Mouse (Mus musculus) heart, embryonic 14.5 days (tissue): Measurements from ENCODE around the gene Apol9b. TPM values are rescaled to one million over a fixed set of nuclear protein-coding genes. Genes with fewer than 3 reads are reported as not detected.

ENCODE experiments used
- ATAC-seq: fragments of 200-750 bp; cut with Nextera tagmentation; 2 replicates; pipeline ENCODE4 v1.8.0; 2017; ENCODE audit warnings: low read depth, moderate TSS enrichment; ENCODE audit not compliant: insufficient number of reproducible peaks, insufficient read depth, low FRiP score
- H3K27ac ChIP-seq, 2 experiments: fragments of 200-500 bp in 1 of 2; fragments of 300-500 bp in 1 of 2; sonication (generic) in 1 of 2; replicated peaks in 1 of 2; 2 replicates each; pipeline ENCODE4 v1.5.1; 2012 to 2014; ENCODE audit warnings: low read depth in 2 of 2, low read length in 2 of 2, control low read depth in 1 of 2, mild to moderate bottlenecking in 1 of 2, mixed read lengths in 1 of 2; ENCODE audit not compliant: control insufficient read depth in 1 of 2, insufficient read depth in 1 of 2
- H3K27me3 ChIP-seq: fragments of 300-500 bp; sonication (generic); 2 replicates; pipeline ENCODE4 v1.6.1; 2014; ENCODE audit warnings: mild to moderate bottlenecking, low read length, control low read depth; ENCODE audit not compliant: control insufficient read depth, insufficient read depth
- H3K36me3 ChIP-seq: fragments of 300-500 bp; sonication (generic); 2 replicates; pipeline ENCODE4 v1.6.1; 2014; ENCODE audit warnings: mild to moderate bottlenecking, control low read depth, low read length, mixed read lengths; ENCODE audit not compliant: control insufficient read depth, insufficient read depth
- H3K4me1 ChIP-seq, 2 experiments: fragments of 200-500 bp in 1 of 2; fragments of 300-500 bp in 1 of 2; sonication (generic) in 1 of 2; 2 replicates each; pipeline ENCODE4 v1.6.1; 2012 to 2014; ENCODE audit warnings: low read length in 2 of 2, control low read depth in 1 of 2, mixed read lengths in 1 of 2; ENCODE audit not compliant: control insufficient read depth in 2 of 2, insufficient read depth in 2 of 2
- H3K4me2 ChIP-seq: fragments of 300-500 bp; sonication (generic); 2 replicates; pipeline ENCODE4 v1.6.1; 2014; ENCODE audit warnings: mild to moderate bottlenecking, low read length
- H3K4me3 ChIP-seq, 2 experiments: fragments of 200-500 bp in 1 of 2; fragments of 300-500 bp in 1 of 2; sonication (generic) in 1 of 2; 2 replicates each; pipeline ENCODE4 v1.5.1; 2012 to 2014; ENCODE audit warnings: low read length in 2 of 2, mild to moderate bottlenecking in 2 of 2, control low read depth in 1 of 2, low read depth in 1 of 2, moderate library complexity in 1 of 2; ENCODE audit not compliant: control insufficient read depth in 1 of 2, insufficient read depth in 1 of 2
- H3K9ac ChIP-seq: fragments of 300-500 bp; sonication (generic); 2 replicates; pipeline ENCODE4 v1.6.1; 2014; ENCODE audit warnings: mild to moderate bottlenecking, low read length
- H3K9me3 ChIP-seq: fragments of 300-500 bp; sonication (generic); 2 replicates; pipeline ENCODE4 v1.6.1; 2016; ENCODE audit warnings: low read length, control low read depth; ENCODE audit not compliant: control insufficient read depth
- WGBS: fragments of 180-500 bp; shearing (Covaris S2); extraction: QIAGEN DNeasy Blood & Tissue Kit; methylation state at CpG from one replicate; pipeline ENCODE4 v1.1.7; 2014; 5-methylcytosine and 5-hydroxymethylcytosine counted together
- polyA plus RNA-seq: library from polyadenylated mRNA; unstranded; fragments of >200 nt; fragmentation: Nextera tagmentation; extraction: Ambion mirVana; gene quantifications from 2 replicates; pipeline ENCODE4 v1.2.1, GENCODE M21; 2014

Apol9b gene
- polyA plus RNA-seq, 1 experiment from 2014 or later: not detected

DNA sequence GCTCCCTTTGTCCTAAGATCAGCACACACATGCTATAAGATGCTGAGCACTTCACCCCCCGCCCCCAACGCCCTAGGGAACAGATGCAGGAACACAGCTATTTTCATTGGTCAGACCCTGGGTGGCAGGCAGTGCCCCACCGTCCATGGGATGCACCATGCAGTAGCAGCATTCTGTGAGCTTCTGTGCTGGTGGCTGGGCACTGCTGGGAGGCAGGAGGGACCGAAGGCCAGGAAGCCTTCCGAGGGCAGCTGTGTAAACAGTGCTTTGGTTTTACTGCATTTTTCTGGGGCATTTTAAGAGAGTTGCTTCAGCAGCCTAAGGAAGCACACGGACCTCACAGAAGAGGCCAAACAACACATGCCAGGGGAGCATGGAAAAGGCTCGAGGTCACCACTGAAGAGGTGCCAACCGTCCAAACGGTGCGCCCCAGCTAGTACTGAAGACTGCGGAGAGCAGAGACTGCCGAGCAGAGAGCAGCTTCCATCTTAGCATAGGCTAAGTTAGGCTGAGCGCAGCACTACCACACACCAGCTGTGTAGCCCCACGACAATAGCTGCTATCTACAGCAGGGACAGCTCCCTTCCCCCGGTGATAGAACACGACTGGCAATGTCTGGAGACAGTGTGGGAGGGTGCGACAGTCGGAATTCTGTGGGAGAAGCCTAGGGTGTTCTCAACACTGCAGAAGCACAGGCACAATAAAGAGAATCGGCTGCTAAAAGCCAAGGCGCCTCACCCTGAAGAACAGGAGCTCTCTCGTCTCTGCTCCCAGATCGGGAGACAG lies 55.4 kb downstream of the Apol9b start:
- WGBS: 71% methylated on average over 22 of the region's 22 CpGs
- H3K36me3 ChIP-seq: peaks cover 100% of the 10 kb centered on the region
- no peaks in the 10 kb centered on the region for H3K27me3 ChIP-seq
- ATAC-seq: no peak
- H3K9ac ChIP-seq: no peak overlapping the region
- H3K4me3 ChIP-seq: no peak overlapping the region
- H3K9me3 ChIP-seq: no peaks in the 10 kb centered on the region
- H3K27ac ChIP-seq: no peak overlapping the region
- H3K4me2 ChIP-seq: no peak overlapping the region
- no peaks in the 10 kb centered on the region for H3K4me1 ChIP-seq

DNA sequence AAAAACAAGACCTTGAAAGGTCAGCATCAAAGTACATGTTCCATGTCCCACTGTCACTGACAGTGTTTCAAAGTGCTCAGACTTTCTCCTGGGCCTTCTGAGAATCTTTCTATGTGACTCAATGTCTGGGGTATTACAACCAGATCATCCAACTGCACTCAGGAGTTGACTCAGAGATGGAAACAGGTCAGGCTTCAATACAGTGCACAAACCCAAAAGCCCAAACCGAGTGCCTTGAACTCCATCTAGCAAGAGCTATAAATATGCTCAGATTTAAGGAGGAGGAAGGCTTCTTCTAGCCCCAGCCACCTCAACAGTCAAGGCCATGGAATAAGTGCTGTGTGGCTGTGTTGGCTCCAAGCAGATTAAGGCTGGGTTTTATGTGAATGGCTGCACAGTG lies 57.0 kb downstream of the Apol9b start:
- ATAC-seq: no peak
- Histone ChIP-seq H3K9ac (no peak overlapping the region), H3K4me3 (no peak overlapping the region), H3K9me3 (no peaks in the 10 kb centered on the region), H3K4me1 (no peaks in the 10 kb centered on the region), H3K27ac (no peak overlapping the region), H3K36me3 (peaks cover 100% of the 10 kb centered on the region), H3K27me3 (no peaks in the 10 kb centered on the region), H3K4me2 (no peak overlapping the region)
- 54% methylated on average over 1 of the region's 1 CpGs for WGBS

Other genes starting within 250 kb of the Apol9b start
- not detected in 2 replicates for gene Apol11a, start 220.8 kb upstream of the Apol9b start, polyA plus RNA-seq
- gene Apol7c, start 195.7 kb upstream of the Apol9b start, polyA plus RNA-seq: not detected in 2 replicates
- not detected in 2 replicates for gene 1700025B11Rik, start 167.1 kb upstream of the Apol9b start, polyA plus RNA-seq
- gene Apol10b, start 132.9 kb upstream of the Apol9b start, polyA plus RNA-seq: not detected in 2 replicates
- not detected in 2 replicates for gene Gm36245, start 129.8 kb upstream of the Apol9b start, polyA plus RNA-seq
- 0.16 and 0.27 TPM in 2 replicates for gene Apol11b, start 85.8 kb upstream of the Apol9b start, polyA plus RNA-seq
- 0.08 TPM in 1 of 2 replicates, not detected in the other for gene Apol7e, start 30.2 kb upstream of the Apol9b start, polyA plus RNA-seq
- gene Apol8, start 28.0 kb downstream of the Apol9b start, polyA plus RNA-seq: not detected in 2 replicates
- gene Myh9, start 113.1 kb downstream of the Apol9b start, polyA plus RNA-seq: 31.0 and 32.8 TPM in 2 replicates
- 304 and 310 TPM in 2 replicates for gene Txn2, start 200.0 kb downstream of the Apol9b start, polyA plus RNA-seq
- gene Foxred2, start 227.7 kb downstream of the Apol9b start, polyA plus RNA-seq: 0.55 TPM in 2 replicates
- gene Eif3d, start 241.8 kb downstream of the Apol9b start, polyA plus RNA-seq: 121 and 135 TPM in 2 replicates